In genomic region chr1:133165111-133165510, GRCm38 (mm10) we compare ENCODE assay signal across 10 mouse cellular contexts. TPM values are rescaled to one million over a fixed set of nuclear protein-coding genes. Genes with fewer than 3 reads are reported as not detected.
DNase-seq lines count a peak whose midpoint lies in the region; ATAC-seq and TF ChIP-seq lines count a peak whose summit lies in the region.
"Had no signal": no experiment of that assay in that cellular context is flagged by ENCODE, and none has a peak within 500 bp of the region (broad histone marks: within the 10 kb centered on the region; RNA-seq: fewer than 3 reads in every experiment).

No protein-coding gene starts in this region.

- H3K36me3 ChIP-seq in heart, embryonic 15.5 days, result no peaks in the 10 kb centered on the region
- no peaks in the 10 kb centered on the region for H3K36me3 ChIP-seq in embryonic facial prominence, embryonic 15.5 days
- H3K36me3 ChIP-seq in limb, embryonic 13.5 days, result no peaks in the 10 kb centered on the region
- no peaks in the 10 kb centered on the region for H3K36me3 ChIP-seq in neural tube, embryonic 15.5 days

- H3K27me3 ChIP-seq in heart, embryonic 15.5 days, result peaks cover 82% of the 10 kb centered on the region
- peaks cover 41% of the 10 kb centered on the region for H3K27me3 ChIP-seq in embryonic facial prominence, embryonic 15.5 days
- H3K27me3 ChIP-seq in limb, embryonic 13.5 days, result peaks cover 91% of the 10 kb centered on the region
- peaks cover 52% of the 10 kb centered on the region for H3K27me3 ChIP-seq in neural tube, embryonic 15.5 days (replicated peaks)

- intact Hi-C loops in heart, postnatal 14 days (cut with DNase I), result no loop called here

- no peak for ATAC-seq in heart, embryonic 15.5 days (replicated peaks; ENCODE audit: insufficient number of reproducible peaks, insufficient read depth, low FRiP score, low read depth)
- ATAC-seq in embryonic facial prominence, embryonic 15.5 days (ENCODE audit: insufficient number of reproducible peaks, low FRiP score, low TSS enrichment, low read depth), result no peak
- ATAC-seq in limb, embryonic 13.5 days (ENCODE audit: low FRiP score, low read depth), result no peak
- ATAC-seq in neural tube, embryonic 15.5 days (ENCODE audit: low FRiP score), result no peak

- H3K27ac ChIP-seq in heart, embryonic 15.5 days, result no peak overlapping the region
- no peak overlapping the region for H3K27ac ChIP-seq in embryonic facial prominence, embryonic 15.5 days (replicated peaks)
- no peak overlapping the region for H3K27ac ChIP-seq in limb, embryonic 13.5 days
- H3K27ac ChIP-seq in neural tube, embryonic 15.5 days (replicated peaks), result no peak overlapping the region
- H3K27ac ChIP-seq in layer of hippocampus, adult 2 months, result no peak overlapping the region

- no peak for DNase-seq in heart, postnatal 14 days
- DNase-seq in layer of hippocampus, adult 2 months (ENCODE audit: low spot score in 2 of 2), result no peak
- DNase-seq in spleen, postnatal 36 days (ENCODE audit: low spot score in 2 of 2), result no peak
- no peak for DNase-seq in spleen, adult 18-20 months
- DNase-seq: cerebellum, adult 2 months; lung, adult 2 months had no signal

- 34% methylated on average over 11 of the region's 11 CpGs for WGBS in heart, embryonic 15.5 days
- 33% methylated on average over 11 of the region's 11 CpGs for WGBS in embryonic facial prominence, embryonic 15.5 days
- WGBS in limb, embryonic 13.5 days, result 28% methylated on average over 11 of the region's 11 CpGs
- 42% methylated on average over 11 of the region's 11 CpGs for WGBS in neural tube, embryonic 15.5 days

- no peaks in the 10 kb centered on the region for H3K9me3 ChIP-seq in heart, embryonic 15.5 days (replicated peaks)
- H3K9me3 ChIP-seq in embryonic facial prominence, embryonic 15.5 days (replicated peaks), result no peaks in the 10 kb centered on the region
- no peaks in the 10 kb centered on the region for H3K9me3 ChIP-seq in limb, embryonic 13.5 days
- no peaks in the 10 kb centered on the region for H3K9me3 ChIP-seq in neural tube, embryonic 15.5 days (replicated peaks)

- H3K4me2 ChIP-seq in heart, embryonic 15.5 days, result peak overlapping the region; percentile 94
- no peak overlapping the region for H3K4me2 ChIP-seq in embryonic facial prominence, embryonic 15.5 days (replicated peaks)
- H3K4me2 ChIP-seq in limb, embryonic 13.5 days (replicated peaks), result peak overlapping the region; percentile 91; the same call in 1 of the 2 replicates
- H3K4me2 ChIP-seq in neural tube, embryonic 15.5 days, result peak overlapping the region; percentile 99; the same call in 1 of the 2 replicates

- peaks cover 19% of the 10 kb centered on the region for H3K4me1 ChIP-seq in heart, embryonic 15.5 days (replicated peaks)
- peaks cover 20% of the 10 kb centered on the region for H3K4me1 ChIP-seq in embryonic facial prominence, embryonic 15.5 days
- H3K4me1 ChIP-seq in limb, embryonic 13.5 days, result peaks cover 19% of the 10 kb centered on the region
- H3K4me1 ChIP-seq in neural tube, embryonic 15.5 days, result peaks cover 28% of the 10 kb centered on the region

- H3K9ac ChIP-seq in heart, embryonic 15.5 days, result no peak overlapping the region
- H3K9ac ChIP-seq in embryonic facial prominence, embryonic 15.5 days, result no peak overlapping the region
- no peak overlapping the region for H3K9ac ChIP-seq in limb, embryonic 13.5 days
- H3K9ac ChIP-seq in neural tube, embryonic 15.5 days (replicated peaks), result no peak overlapping the region

- no peak for TF ChIP-seq CTCF in layer of hippocampus, adult 2 months (conservative IDR thresholded peaks at IDR 0.05)

- H3K4me3 ChIP-seq in heart, embryonic 15.5 days, result no peak overlapping the region; the same call in 1 of the 2 replicates
- peak overlapping the region; percentile 57 for H3K4me3 ChIP-seq in embryonic facial prominence, embryonic 15.5 days (replicated peaks)
- peak overlapping the region; percentile 58; the same call in 1 of the 2 replicates for H3K4me3 ChIP-seq in limb, embryonic 13.5 days
- no peak overlapping the region for H3K4me3 ChIP-seq in neural tube, embryonic 15.5 days (replicated peaks)
- H3K4me3 ChIP-seq in layer of hippocampus, adult 2 months, result no peak overlapping the region

RNA-seq across cellular contexts. Expression of gene Plekha6, which starts 1.1 kb away (rescaled TPM):
- 12.2 and 13.8 TPM in 2 replicates for polyA plus RNA-seq in heart, embryonic 15.5 days (2015; fragmentation: Nextera tagmentation; extraction: Ambion mirVana)
- total RNA-seq in heart, postnatal 14 days (2021), result 10 to 100 TPM; 69.0 to 81.8 TPM
- polyA plus RNA-seq in embryonic facial prominence, embryonic 15.5 days (2015; fragmentation: Nextera tagmentation; extraction: Ambion mirVana), result 7.2 and 7.8 TPM in 2 replicates
- 1.7 and 2.6 TPM in 2 replicates for polyA plus RNA-seq in limb, embryonic 13.5 days (2015; fragmentation: Nextera tagmentation; extraction: Ambion mirVana)
- polyA plus RNA-seq in neural tube, embryonic 15.5 days (2015; fragmentation: Nextera tagmentation; extraction: Ambion mirVana), result 17.1 and 20.5 TPM in 2 replicates
- 10 to 100 TPM; 47.6 to 55.0 TPM for total RNA-seq in layer of hippocampus, adult 2 months (2021)

RNA-seq across cellular contexts. Expression of gene Ppp1r15b, which starts 34.2 kb away (rescaled TPM):
- 20.2 and 24.3 TPM in 2 replicates for polyA plus RNA-seq in heart, embryonic 15.5 days (2015; fragmentation: Nextera tagmentation; extraction: Ambion mirVana)
- 10 to 100 TPM; 32.2 to 34.6 TPM for total RNA-seq in heart, postnatal 14 days (2021)
- polyA plus RNA-seq in embryonic facial prominence, embryonic 15.5 days (2015; fragmentation: Nextera tagmentation; extraction: Ambion mirVana), result 34.8 and 35.6 TPM in 2 replicates
- 31.9 and 35.9 TPM in 2 replicates for polyA plus RNA-seq in limb, embryonic 13.5 days (2015; fragmentation: Nextera tagmentation; extraction: Ambion mirVana)
- polyA plus RNA-seq in neural tube, embryonic 15.5 days (2015; fragmentation: Nextera tagmentation; extraction: Ambion mirVana), result 23.4 and 25.4 TPM in 2 replicates
- 10 to 100 TPM; 38.5 to 39.8 TPM for total RNA-seq in layer of hippocampus, adult 2 months (2021)

Comparison
In these comparisons a context has a peak if more than half of its experiments do, and no peak if none do; other contexts are left out.
1. H3K4me3 ChIP-seq: peak in embryonic facial prominence, embryonic 15.5 days (single experiment) and limb, embryonic 13.5 days (single experiment); none in heart, embryonic 15.5 days (single experiment), neural tube, embryonic 15.5 days (single experiment) and layer of hippocampus, adult 2 months (single experiment).